Mouse (Mus musculus): Measurements from ENCODE around the gene Mtss1l.

The Mtss1l gene

DNA sequence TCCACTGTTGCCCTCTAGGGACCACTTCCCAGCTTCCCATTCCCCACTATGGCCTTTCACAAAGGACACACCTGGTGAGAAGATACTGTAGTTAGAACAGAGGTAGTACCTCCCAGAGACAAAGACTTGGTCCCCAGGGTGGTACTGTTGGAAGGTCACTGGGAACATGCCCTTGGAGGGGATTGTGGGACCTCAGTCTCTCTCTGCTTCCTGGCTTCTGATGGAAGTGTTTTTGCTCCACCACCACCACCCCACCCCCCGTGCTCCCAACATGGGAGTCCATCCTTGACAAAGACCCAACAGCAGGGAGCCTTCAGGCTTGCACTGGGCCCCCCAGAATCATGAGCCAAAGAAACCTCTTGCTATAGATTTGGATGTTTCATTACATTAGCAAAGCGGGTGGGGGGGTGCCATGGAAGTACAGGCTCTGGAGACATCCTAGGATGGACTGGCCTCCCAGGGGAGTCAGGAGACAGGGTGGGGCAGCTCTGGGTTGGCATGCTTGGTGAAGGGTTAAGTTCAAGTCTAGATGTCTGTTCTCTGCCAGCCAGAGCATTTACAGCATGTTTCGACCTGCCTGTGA is 14.9 kb upstream of the Mtss1l start:
- DNase-seq (ENCODE audit: low spot score), result no peak

- no peak for DNase-seq (ENCODE audit: low spot score)
These were observed 12.8 kb upstream of the Mtss1l start for GRCm38 (mm10) chr8:110708429-110708828.

DNA sequence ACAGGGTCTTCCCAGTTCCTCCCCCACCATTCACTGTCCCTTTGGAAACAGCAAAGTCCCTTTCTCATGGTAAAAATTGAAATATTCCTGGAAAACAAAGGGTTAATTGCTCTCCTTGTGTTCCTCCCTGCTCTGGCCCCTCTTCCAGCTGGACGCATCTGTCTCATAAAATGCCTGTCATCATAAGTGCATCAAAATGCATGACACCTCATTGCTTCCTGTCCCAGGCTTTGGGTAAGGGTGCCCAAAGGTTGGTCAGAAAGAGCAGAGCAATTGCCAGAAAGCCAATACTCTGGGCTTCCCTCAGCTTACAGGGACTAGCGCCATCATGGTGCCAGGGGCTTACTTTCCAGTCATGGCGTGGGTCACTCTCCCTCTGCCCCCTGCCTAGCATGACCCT is 10.7 kb upstream of the Mtss1l start:
- DNase-seq (ENCODE audit: low spot score), result no peak

DNA sequence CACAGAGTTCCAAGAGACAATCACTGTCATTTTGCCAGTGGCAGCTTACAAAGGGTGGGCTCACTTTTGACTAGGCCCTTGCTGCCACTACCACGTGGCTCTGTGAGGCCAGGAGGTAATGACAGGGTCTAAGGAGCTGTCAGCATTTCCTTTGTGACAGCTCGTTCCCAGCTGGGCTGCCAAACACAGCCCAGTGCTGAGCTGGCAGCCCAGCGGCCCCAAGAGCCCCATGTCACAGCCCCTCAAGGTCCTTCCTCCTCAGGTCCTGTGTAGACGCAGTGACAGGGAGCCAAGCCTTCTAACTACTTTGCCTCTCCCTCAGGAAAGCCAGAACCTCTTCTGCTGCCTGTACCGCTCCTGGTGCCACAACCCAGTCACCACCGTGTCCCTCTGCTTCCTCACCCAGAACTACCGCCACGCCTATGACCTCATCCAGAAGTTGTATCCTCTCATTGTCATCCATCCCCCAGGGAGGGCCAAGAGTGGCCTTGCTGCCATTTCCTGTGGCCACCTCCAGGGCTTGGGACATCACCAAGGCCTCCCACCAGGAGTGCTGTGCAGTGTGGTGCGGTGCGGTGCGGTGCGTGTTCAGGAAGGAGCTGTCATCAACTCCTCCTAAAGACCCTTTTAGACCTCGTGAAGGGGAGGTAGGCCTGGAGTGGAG is 9.9 kb upstream of the Mtss1l start:
- DNase-seq (ENCODE audit: low spot score), result no peak

DNA sequence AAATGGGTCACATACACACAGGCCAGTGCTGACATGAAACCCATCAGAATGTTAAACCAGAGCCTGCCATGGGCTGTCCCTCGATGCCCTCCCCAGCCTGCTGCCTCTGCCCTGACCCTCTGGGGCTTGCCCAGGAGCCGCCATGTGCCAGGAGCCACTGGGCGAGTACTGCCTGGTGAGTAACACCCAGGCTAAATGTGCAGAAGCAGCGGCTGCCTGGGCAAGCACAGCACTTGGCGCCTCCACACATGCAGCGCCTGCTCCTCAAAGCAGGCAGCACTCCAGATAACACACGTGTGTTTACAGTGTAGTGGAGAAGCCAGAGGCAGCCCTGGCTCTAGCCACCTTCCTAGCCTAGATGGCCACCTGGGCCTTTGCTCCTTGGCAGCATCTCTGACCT is 8.2 kb upstream of the Mtss1l start:
- DNase-seq (ENCODE audit: low spot score), result no peak

GRCm38 (mm10) chr8:110714827-110715519 is 6.3 kb upstream of the Mtss1l start:
- no peak for DNase-seq (ENCODE audit: low spot score)

DNA sequence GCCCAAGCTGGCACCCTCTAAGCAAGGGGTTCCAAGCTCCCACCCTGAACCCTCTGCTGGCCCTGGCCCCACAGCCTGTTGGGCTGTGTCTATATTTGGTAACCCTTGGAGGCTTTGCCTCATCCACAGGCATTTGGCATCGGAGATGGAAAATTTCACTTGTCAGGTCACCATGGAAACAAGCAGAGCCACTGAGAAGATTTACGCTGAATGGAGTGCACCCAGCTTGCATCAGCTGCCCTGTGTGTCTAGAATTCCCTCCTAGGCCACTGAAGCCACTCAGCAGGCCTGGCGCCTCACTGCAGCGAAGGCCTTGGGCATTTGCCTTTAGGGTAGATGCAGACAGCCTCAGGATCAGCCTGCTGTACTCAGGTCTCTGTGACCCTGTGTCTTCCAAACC is 5.2 kb upstream of the Mtss1l start:
- DNase-seq (ENCODE audit: low spot score), result no peak

- DNase-seq (ENCODE audit: low spot score), result no peak
These were observed 4.1 kb upstream of the Mtss1l start for GRCm38 (mm10) chr8:110717131-110717530.

GRCm38 (mm10) chr8:110718209-110718968 is 2.9 kb upstream of the Mtss1l start:
- no peak for DNase-seq (ENCODE audit: low spot score)

DNA sequence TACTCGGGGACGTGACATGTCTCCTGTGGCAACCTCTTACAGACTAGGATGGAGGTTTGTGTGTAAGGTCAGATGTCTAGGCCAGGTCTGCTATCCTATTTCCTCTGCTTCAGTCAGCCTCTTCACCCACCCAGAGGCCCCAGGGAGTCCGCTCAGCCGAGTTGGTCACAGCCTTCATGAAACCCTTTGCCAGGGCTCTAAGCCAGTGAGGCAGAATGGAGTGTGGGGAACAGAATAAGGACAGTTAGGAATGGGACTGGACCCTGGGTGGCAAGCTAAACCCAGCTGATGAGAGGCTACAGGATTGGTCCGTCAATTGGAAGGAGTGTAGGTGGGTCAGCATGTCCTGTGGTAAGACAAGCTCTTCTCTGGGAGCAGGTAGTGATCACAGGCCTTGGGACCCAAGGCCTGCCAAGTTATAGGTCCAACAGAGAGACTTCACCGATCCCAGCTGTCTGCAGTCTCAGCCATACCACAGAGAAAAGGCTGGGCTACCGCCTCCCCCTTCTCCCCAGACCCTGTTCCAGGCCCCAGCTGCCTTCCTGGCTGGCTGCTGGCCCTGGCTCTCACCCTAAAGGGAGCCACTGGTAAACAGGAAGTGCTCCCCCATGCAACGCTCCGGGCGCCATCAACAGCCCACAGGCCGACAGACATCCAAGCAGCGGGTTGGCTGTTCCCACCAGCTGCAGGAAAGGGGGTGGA is 2.2 kb upstream of the Mtss1l start:
- no peak for DNase-seq (ENCODE audit: low spot score)

DNA sequence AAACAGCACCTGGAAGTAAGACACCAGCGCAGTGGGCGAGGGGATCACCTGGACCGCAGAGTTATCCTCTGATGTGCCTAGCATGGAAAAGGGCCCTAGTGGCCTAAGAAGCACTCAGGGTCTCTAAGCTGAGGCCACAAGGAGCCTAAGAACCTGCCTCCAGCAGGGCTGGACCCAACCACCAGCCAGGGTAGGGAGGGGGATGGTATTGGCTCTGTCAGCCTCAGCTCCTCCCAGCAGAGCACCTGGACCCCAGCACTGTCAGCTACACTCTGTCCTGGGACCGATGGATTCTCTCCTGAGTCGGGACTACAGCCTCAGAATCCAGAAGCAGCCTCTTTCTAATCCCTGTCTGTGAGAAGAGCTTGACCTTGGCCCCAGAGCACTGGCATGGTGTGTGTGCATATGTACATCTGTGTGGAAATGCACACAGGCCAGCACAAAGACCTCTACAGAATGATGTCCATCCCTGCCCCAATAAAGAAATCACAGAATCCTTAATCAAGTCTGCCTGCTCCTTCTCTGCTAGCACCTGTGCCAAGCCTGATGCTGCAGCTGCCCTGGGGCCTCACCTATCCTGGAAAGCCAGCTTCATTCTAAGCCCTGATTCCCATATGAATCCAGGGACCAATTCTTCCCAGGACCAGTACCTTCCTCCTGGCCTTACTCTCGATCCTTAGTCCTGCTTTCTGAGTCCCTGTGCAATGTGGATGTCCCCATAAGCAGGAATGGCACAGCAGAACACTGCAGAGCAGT is 1.2 kb upstream of the Mtss1l start:
- no peak for DNase-seq (ENCODE audit: low spot score)

GRCm38 (mm10) chr8:110721606-110722413 is 534 bp downstream of the Mtss1l start:
- DNase-seq (ENCODE audit: low spot score), result no peak

DNA sequence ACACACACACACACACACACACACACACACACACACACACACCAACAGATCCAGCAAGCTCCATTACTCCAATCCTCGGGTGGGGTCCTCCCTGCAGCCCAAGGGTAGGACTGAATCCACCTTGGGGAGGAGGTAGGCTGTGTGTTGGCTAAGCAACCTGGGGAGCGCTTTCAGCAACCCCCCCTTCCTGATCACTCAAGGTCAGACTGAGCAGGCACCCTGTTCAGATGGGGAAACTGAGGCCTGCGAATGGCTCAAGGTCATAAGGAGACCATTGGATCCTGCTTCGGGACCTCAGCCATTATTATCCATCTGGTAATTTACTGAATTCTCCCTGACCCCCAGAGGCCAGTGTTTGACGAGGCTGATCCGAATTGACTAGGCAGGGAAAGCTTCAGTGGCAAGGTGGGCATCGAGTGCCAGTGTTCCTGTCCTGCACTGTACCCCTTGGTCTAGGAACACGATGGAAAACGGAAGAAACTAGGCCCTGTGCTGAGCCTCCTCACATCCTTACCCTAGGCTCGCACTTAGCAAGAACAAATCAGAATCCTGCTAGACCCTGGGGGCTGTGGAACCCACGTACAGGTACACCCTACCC is 1.2 kb downstream of the Mtss1l start:
- no peak for DNase-seq (ENCODE audit: low spot score)

- no peak for DNase-seq (ENCODE audit: low spot score)
These were observed 3.2 kb downstream of the Mtss1l start for GRCm38 (mm10) chr8:110724493-110724892.

DNA sequence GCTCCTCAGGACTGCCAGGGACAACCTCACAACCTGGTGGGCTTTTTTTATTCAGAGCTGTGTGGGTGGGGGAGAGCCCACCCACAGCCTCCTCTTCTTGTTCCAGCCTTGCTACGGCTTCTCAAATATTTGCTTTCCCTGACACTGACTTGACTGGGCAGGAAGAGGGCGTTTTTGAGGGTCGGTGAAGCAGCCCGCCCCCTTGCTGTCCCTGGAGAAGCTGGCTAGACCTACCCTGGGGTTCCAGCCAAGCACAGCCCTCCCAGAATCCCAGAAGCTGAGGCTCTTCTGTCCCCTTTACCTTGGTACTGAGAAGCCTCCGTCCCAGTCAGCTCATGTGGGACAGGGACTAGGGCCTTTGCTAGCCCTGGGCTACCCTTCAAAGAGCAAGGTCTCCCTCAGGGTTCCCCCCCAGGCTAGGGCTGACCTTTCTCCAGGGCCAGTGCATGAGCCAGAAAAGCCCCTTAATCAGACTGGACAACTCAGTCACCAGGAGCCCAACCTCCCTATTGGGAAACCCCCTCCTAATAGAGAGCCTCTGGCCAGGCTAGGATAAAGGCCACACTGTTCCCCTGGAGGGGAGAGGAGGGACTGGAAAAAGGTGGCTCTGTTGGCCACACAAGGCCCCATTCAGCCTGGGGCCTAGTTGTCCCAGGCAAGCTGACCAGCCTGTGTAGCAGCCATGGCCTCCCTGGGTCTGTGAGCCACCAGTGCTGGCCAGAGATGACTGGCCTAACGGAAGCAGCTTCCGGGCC is 4.0 kb downstream of the Mtss1l start:
- DNase-seq (ENCODE audit: low spot score), result no peak

DNA sequence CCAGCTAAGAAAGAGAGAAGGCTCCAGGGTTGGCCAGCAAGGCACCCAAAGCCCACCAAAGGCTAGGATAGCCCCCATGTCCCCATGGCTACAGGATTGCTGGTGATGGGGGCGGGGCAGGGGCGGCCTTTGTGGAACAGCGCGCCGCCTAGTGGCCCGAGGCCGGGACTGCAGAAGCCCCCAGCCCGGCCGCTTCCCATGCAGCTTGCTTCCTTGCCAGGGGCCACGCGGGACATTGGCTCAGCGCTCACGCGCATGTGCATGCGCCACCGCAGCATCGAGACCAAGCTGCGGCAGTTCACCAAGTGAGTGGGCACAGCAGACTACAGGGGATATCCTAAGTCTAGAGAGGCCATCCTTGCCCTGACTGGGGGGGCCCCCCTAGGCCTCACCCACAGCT is 5.6 kb downstream of the Mtss1l start:
- DNase-seq (ENCODE audit: low spot score), result no peak

DNA sequence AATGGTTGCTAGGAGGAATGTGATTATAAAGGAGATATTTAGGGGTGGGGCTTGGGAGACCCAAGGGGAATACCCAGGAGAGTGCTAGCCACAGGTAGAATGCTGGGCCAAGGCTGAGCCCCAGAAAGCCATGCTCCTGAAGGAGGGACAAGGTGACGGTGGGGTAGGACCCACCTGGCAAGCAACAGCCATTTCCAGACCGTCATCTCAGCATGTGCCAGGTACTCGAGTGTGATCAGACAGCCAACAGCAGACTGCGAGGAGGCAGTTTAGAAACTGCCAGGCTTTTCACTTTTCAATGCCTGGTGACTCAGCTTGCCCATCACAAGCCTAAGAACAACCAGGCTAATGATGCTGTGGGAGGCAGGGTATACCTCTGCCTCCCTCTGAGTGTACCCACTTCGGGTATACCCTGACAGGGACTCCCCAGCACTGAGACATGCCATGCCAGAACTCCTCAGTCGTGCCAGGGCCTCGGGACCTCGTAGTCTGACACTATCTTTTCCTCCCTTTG is 10.1 kb downstream of the Mtss1l start:
- DNase-seq (ENCODE audit: low spot score), result no peak

DNA sequence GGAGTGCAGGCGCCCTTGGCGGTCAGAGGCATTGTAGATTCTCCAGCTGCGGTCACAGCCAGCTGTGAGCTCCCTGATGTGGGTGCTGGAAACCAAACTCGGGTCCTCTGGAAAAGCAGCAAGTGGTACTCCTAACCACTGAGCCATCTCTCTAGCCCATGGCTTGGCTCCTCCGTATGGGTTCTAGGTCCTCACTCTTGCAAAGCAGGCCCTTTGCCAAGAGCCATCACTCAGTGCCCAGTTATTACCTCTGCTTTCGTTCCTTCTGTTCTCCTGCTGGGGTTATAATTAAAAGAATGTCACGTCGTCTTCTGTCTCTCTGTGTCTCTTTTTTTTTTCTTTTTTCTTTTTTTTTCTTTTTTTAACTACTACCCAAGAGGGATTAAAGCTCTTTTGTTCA is 11.8 kb downstream of the Mtss1l start:
- DNase-seq (ENCODE audit: low spot score), result no peak

- no peak for DNase-seq (ENCODE audit: low spot score)
These were observed 17.4 kb downstream of the Mtss1l start for GRCm38 (mm10) chr8:110738591-110739195.

Measured in urinary bladder, postnatal 10 days (tissue).